Mouse (Mus musculus) CH12.LX (cell line): Measurements from ENCODE around the gene March6.

Source experiments
- CHD2 ChIP-seq: IDR thresholded peaks from 2 replicates; pipeline ENCODE4 v1.6.1; 2011; ENCODE audit warnings: low read length, improper control_type of control experiment
- CTCF ChIP-seq, 2 experiments: IDR thresholded peaks in 1 of 2; conservative IDR thresholded peaks in 1 of 2; 2 replicates each; pipeline ENCODE4 v1.5.1; 2011 to 2012; ENCODE audit warnings: low read depth in 2 of 2, low read length in 2 of 2, improper control_type of control experiment in 1 of 2, inconsistent platforms in 1 of 2, mild to moderate bottlenecking in 1 of 2, moderate library complexity in 1 of 2
- EP300 ChIP-seq: IDR thresholded peaks from 2 replicates; pipeline ENCODE4 v1.6.1; 2011; ENCODE audit warnings: low read length, improper control_type of control experiment
- GABPA ChIP-seq: IDR thresholded peaks from 2 replicates; pipeline ENCODE4 v1.6.1; 2012; ENCODE audit warnings: low read depth, low read length, improper control_type of control experiment, inconsistent platforms; ENCODE audit not compliant: insufficient replicate concordance
- MAX ChIP-seq: IDR thresholded peaks from 2 replicates; pipeline ENCODE4 v1.6.1; 2011; ENCODE audit warnings: low read length, improper control_type of control experiment
- PAX5 ChIP-seq: IDR thresholded peaks from 2 replicates; pipeline ENCODE4 v1.6.1; 2012; ENCODE audit warnings: low read length, inconsistent platforms, mixed read lengths
- POLR2AphosphoS2 ChIP-seq: IDR thresholded peaks from 2 replicates; pipeline ENCODE4 v1.6.1; 2011; ENCODE audit warnings: low read depth, low read length, improper control_type of control experiment
- SMC3 ChIP-seq: IDR thresholded peaks from 2 replicates; pipeline ENCODE4 v1.6.1; 2011; ENCODE audit warnings: low read depth, low read length, improper control_type of control experiment

DNA sequence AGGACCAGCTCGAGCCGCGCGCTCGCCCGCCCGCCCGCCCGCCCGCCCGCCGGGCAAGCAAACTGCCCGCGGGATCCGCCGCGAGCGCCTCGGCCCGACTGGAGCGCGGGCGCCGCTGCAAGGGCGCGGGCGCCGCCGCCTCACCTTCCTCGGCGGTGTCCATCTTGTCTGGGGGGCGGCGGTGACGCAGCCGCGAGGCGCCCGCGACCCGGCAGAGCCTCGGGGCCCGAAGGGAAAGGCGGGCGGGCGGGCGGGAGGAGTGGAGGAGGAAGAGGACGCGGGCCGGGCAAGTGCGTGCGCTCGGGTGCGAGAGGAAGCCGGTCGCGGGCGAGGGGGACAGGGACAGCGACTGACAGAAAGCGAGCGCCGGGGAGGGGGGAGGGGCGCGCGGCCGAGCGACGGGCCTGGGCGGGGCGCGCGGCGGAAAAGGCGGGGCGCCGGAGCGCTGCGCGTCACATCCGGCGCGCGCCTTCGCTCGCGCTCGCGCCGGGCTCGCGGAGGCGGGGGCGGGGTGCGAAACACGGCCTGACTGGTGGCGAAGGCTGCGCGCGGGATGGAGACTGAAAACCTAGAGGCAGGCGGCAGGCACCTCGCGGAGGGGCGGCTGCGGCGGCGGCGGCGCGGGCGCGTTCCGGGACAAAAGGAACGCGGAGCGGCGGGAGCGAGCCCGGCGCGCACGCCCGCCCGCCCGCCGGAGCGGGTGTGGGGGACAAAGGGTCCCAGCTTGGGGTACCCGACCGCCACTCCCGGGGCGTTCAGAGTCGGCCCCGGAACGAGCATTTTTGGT lies at the start of gene March6:
- TF ChIP-seq GABPA (no peak), SMC3 (no peak; the same call in 1 of the 2 replicates), CTCF (conservative IDR thresholded peaks at IDR 0.05 in 1 of 2, IDR thresholded peaks at IDR 0.05 in 1 of 2; ENCODE audit: low read depth in 2 of 2, low read length in 2 of 2) (no peak), POLR2AphosphoS2 (no peak), MAX (no peak), CHD2 (no peak), EP300 (no peak), PAX5 (no peak)
